ENCODE assay signal across 15 mouse cellular contexts in the genomic region with DNA sequence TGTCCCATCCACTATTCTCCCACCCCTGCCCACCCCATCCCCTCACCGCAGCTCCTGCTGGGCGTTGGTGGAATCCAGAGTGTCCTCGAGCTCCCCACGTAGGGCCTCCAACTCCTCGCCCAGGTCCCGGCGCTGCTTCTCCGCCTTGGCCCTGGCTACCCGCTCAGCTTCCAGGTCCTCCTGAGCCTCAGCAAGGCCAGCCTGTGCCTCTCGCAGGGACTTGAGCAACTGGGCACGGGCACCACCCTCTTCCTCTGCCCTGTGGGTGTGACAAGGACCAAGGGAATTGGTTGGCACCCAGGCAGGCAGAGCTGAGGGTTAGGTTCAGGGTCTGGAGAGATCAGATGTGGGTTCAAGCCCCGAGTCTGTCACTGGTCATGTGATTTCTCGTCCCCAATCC. TPM values are rescaled to one million over a fixed set of nuclear protein-coding genes. Genes with fewer than 3 reads are reported as not detected.
"Had no signal": no experiment of that assay in that cellular context is flagged by ENCODE, and none has a peak within 500 bp of the region (broad histone marks: within the 10 kb centered on the region; RNA-seq: fewer than 3 reads in every experiment).

No protein-coding gene starts in this region.

- H3K27me3 ChIP-seq: lung, embryonic 15.5 days; midbrain, embryonic 15.5 days; stomach, embryonic 15.5 days had no signal

- DNase-seq: lung, adult 2 months; lung, postnatal 14 days; lung, postnatal 36 days; right cerebral cortex, postnatal 14 days; thymus, adult 2 months; thymus, postnatal 25 days; thymus, postnatal 4 days had no signal

- H3K27ac ChIP-seq: lung, embryonic 15.5 days; macrophage; midbrain, embryonic 13.5 days; midbrain, embryonic 15.5 days; neural tube, embryonic 12.5 days; stomach, embryonic 15.5 days; stomach, postnatal 0 days had no signal

- H3K4me1 ChIP-seq: lung, embryonic 15.5 days; megakaryocyte, embryonic 14.5 days; midbrain, embryonic 15.5 days; neural tube, embryonic 12.5 days; stomach, embryonic 15.5 days had no signal

- H3K4me3 ChIP-seq: lung, embryonic 15.5 days; megakaryocyte, embryonic 14.5 days; midbrain, embryonic 13.5 days; midbrain, embryonic 15.5 days; neural tube, embryonic 12.5 days; stomach, embryonic 15.5 days had no signal

RNA-seq across cellular contexts. Expression of a gene that starts 43.7 kb away (rescaled TPM):
- polyA plus RNA-seq: macrophage had no signal
